Mouse (Mus musculus): ENCODE results near the gene Acyp1.
"Not testable (repeated sequence)": the region's sequence is repeated elsewhere in the genome, so short reads cannot be mapped to it uniquely, and the experiment has no call there.

The Acyp1 gene

GRCm38 (mm10) chr12:85281756-85282155 is 6.5 kb downstream of the Acyp1 start:
- not testable (repeated sequence) for DNase-seq

DNA sequence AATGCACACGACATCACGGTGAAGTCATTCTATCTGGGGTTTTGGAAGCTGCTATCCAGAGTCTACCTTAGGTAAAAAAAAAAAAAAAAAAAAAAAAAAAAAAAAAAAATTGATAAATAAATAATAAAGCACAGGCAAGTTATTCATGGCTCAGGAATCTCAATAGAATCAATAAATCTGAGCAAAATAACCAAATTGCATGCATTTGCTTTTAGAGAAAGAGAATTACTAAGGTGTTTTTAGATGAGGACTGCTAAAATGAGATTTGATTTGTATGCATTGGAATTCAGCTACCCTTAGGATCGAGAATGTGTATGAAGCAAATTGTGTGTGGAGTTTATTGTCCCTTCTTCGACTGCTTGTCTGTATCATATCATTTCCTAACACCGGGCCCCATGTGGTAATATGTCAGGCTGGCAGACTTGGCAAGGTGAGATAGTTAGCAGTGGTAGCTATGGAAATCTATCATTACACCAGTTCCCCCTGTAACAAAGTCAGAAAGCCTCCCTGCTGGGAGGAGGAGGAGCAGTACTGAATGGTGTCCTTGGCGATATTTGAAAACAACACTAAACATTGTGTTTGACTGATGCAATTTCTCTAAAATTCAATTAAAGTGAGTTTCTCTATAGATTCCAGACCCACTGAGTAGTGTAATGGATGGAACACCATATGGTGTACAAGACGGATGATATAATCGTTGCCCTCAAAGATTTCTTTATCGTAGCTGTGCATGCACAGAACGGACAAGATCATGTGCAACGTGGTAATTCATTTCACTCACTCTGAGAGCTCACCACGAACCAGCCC is 7.2 kb downstream of the Acyp1 start:
- DNase-seq, result no peak

DNA sequence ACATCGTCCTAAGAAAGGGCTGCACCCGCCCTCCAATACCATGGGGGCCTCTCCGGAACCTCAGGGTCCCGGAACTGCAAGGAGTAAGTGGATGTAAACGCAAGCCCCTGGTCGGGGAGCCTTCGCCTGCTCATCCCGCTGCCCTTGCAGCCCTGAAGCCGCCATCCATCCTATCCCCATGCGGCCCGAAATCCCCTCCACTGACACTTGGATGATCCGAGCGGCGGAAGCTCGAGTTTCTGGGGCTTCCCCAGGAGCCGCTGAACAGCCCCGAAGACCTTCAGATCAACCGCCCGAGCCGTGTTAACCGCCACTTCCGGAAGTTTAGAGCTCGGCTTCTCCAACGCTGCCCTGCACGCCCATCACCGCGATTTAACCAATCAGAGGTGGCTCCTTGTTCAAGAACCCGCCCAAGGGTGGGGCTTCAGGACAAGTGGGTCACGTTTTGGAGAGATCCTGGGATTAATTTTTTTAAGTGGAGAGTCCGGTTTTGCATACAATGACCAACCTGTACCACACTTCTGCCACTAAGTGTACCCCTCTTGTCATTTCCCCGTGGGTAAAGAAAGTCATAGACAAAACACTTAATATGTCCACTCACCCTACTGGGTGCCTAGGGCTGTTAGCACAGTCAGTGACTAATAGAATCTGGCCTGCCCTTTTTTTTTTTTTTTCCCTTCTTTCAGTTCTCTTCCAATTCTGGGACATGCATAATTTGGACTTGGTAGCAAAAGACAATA is 8.0 kb downstream of the Acyp1 start:
- DNase-seq, result peak; percentile 99

GRCm38 (mm10) chr12:85279396-85280080 is 8.7 kb downstream of the Acyp1 start:
- no peak for DNase-seq

DNA sequence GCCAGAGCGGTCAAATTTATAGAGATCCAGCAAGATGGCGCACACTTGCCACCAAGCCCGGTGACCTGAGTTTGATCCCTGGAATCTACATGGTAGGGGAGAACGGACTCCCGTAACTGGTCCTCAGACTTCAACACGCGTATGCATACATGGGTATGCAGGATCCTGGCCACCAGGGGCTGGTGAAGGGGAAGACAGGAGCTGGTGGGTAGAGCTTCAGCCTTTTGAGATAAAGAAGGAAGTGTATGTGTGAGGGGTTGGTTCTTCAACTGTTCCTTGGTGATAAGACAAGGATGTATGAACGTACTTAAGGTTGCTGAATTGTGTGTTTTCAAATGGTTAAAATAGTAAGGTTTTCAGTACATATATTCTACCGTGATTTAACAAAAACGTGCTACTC is 9.3 kb downstream of the Acyp1 start:
- DNase-seq, result no peak

GRCm38 (mm10) chr12:85276273-85276672 is 12.0 kb downstream of the Acyp1 start:
- DNase-seq, result no peak

GRCm38 (mm10) chr12:85273508-85273907 is 14.7 kb downstream of the Acyp1 start:
- no peak for DNase-seq

- no peak for DNase-seq
Measured at GRCm38 (mm10) chr12:85271843-85272206, 16.4 kb downstream of the Acyp1 start.

- DNase-seq, result no peak
Measured at GRCm38 (mm10) chr12:85271132-85271842, 17.0 kb downstream of the Acyp1 start.

DNA sequence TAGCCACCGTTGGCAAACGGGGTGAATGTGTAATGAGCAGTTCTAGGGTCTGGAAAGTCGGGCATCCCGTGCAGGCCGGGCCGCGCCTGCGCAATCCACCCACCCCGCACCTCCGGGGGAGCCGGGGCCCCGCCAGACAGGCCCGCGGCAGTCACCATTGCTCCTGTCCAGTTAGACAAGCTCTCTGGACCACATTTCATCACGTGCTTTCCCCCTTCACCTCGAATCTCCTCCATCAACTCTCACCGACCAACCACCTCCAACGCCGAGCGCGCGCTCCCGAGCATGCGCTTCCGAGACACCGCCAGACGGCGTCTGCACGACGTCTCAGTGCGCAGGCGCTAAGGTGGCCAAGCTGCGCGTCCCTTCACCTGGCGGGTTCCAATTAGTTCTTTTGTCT is 17.9 kb downstream of the Acyp1 start, which contains the start of gene Mlh3:
Gene Mlh3 (minus strand): TSS at position 281 of the 400 bp plus-strand sequence.
- DNase-seq, result peak; percentile 89

DNA sequence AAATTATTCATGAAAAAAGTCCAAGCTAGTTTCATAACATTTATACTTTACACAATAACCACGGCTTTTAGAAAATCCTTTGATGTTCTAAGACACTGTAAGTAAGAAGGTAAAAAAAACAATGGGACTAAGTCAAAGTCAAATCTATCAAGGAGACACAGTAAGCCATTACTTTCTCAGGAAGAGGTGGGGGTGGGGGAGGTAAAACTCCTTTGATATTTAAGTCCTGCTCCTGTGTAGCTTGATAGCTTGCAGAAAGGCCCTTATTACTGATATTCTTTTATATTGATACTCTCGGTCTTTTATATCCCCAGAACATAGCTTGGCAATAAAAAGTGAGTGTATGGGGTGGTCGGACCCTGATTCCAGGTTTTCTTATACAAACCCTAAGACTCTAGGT is 18.4 kb downstream of the Acyp1 start:
- DNase-seq, result no peak

DNA sequence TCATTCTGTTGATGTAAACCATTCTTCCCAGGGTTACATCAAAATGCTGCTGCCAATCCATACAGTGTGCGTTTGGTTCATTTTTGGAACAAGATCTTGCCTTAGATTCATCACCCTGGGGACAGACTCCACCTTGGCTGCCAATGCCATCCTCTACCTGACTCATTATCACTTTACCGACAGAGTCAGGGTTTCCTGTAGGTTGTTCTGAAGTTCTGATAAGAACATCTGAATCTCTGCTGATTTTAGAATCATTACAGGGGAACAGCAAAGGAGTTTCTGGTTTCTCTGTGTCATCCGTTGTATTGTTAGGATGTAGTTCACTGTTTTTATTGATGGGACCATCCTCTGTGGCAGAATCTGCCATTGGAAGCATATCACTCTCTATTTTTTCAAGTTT is 22.0 kb downstream of the Acyp1 start:
- DNase-seq, result no peak

- DNase-seq, result no peak
Measured at GRCm38 (mm10) chr12:85264940-85265339, 23.3 kb downstream of the Acyp1 start.

- no peak for DNase-seq
Measured at GRCm38 (mm10) chr12:85264531-85264930, 23.7 kb downstream of the Acyp1 start.

DNA sequence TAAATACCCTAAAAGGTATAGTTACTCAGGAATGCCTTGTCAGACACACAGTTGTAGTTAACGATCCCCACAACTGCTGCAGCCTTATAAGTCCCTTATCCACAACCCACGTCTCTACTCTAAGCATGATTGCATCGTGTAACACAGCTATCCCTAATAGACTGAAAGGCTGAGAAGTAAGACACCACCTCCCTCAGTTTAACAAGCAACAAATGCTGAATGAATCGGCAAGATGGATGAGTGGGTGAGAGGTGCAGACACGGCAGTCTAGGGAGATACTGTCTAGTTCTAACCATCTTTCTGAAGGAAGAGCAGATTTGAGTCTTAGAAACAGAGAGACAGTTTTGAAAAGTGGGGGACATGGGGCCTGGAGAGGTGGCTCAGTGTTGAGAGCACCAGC is 25.0 kb downstream of the Acyp1 start:
- DNase-seq, result no peak

DNA sequence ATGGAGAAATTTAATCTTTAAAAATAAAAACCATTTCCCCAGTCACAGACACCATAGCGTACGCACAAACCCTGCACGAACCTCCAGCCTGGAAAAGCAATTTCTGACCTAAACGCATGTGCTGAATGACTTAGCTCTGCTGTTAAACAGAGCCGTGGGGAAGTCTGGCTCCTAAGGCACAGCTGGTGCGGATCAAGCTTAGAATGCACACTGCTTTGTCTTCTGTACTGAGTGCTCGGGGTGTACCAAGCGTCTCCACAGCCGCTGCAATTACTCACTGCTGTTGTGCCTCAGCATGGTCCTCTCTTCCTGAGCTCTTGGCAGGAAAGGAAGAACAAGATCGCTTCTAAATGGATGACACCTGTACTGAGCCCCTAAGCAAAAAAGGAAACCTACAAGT is 25.7 kb downstream of the Acyp1 start:
- no peak for DNase-seq

DNA sequence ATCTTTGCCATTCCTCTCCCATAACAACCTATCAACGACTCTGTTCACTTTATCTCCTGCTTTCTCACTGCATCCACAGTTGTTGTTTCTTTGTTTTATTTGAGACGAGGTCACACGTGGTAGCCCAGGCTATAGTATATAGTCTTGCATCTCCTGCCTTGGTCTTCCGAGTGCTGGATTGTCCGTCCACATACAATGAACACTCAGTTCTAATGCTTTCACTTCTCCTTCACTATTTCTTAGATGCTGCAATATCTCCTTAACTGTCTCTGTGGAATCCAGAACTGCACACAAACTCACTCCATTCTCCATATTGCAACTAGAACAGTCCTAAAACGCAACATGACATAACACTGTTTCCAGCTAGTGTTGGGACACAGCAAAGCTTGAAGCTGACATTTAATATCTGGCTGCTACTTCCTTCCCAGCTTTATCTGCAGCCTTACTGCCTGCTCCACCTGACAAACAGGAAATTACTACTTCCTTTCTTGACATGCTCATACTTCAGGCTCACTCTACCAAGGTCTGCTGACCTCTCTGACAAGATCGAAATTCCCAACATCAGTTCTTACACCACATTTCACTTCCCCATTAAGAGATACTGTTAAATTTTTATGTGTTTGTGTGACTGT is 31.1 kb downstream of the Acyp1 start:
- peak; percentile 24 for DNase-seq

- no peak for DNase-seq
Measured at GRCm38 (mm10) chr12:85256074-85256751, 32.0 kb downstream of the Acyp1 start.

DNA sequence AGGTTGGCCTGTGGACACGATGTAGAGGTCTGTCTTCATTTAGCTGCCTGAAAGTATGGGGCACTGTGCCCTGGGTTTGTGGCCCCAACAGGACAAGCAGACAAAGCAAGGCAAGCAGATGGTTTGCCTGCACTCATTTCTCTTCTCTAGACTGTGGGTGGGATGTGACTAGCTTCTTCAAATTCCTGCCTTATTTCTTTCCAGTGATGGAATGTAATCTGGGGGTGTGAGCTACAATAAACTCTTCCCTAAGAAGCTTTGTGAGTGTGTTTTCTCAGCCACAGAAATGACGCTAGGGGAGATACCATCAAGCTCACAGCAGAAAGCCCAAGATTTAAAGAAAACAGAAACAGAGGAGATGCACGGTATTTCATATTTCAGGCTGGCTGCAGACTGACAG is 36.2 kb downstream of the Acyp1 start:
- DNase-seq, result no peak

GRCm38 (mm10) chr12:85237553-85237952 is 50.7 kb downstream of the Acyp1 start:
- no peak for DNase-seq

DNA sequence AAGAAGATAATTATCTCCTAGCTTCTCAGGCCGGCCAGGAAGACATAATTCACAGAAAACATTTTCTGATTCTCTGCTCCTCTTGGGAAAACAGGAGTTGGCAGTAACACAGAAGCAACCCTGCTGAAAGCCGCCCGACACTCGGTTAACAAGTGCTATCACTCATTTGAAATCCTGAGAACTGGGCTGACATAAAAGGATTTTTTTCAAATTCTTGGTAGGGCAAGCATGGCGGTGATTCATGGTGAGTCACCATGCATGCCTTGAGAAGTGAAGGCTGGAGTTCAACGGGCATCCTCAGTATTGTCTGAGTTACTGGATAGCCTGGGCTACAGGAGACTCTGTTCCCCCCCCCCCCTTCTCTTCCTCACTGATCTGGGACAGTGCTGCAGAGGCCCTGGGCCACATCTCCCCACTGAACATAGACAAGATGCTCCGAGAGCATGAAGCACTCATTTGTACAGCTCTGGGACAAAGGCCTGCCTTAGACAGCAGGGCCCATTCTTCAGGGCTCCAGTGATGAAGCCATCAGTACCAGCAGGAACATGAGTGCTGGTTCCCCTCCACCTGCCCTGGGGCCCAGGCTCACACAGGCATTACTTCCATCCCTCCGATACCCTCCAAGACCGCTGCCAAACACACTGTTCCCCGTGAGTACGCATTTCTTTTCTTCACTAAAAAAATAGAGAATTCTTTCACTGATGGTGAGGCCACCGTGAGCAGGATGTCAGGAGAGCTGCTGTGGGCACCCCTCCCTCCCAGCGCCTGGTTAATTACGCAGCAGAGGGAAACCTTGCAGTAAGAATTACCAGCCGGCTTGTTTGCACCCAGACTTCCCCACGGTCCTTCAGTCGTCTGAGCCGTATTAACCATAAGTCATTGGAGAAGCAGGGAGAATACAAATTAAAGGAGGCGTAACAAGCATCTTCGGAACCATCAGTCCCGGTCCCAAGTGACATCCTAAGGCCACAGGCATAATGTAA is 54.6 kb downstream of the Acyp1 start:
- no peak for DNase-seq

Measured in kidney, adult 9 months (tissue).